Mouse (Mus musculus): ENCODE data around the gene Egfl7. TPM values are rescaled to one million over a fixed set of nuclear protein-coding genes. Genes with fewer than 3 reads are reported as not detected.

The Egfl7 gene
- total and polyA plus RNA-seq, 2 experiments from 2014 or later, result 52.8 to 63.9 TPM

DNA sequence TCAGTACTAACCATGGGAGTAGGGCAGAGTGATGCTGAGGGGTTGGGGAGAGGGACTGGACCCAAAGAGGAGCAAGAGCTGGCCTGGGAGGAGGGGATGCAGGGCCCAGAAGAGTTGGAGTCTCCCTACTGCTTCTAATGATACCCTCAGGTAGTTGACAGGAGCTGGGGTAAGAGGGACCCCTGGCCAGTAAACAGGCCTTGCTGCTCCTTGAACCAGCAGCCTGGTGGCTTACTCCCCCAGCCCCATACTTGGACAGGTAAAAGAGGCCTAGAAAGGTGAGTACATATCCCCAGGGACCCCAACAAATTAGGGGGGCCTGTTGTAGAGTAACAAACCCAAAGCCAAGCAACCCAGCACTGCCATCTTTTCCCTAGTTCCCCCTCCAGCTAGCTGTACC, 29.0 kb downstream of the Egfl7 start:
- Histone ChIP-seq H3K4me2 (ENCODE audit: low read depth) (no peak overlapping the region), H3K4me1 (ENCODE audit: insufficient read depth) (no peaks in the 10 kb centered on the region), H3K36me3 (ENCODE audit: insufficient read depth) (no peaks in the 10 kb centered on the region), H3K9me3 (ENCODE audit: low read length) (no peaks in the 10 kb centered on the region), H3K27me3 (ENCODE audit: insufficient read depth, low read length) (peaks cover 7% of the 10 kb centered on the region; the same call in 1 of the 2 replicates), H3K9ac (no peak overlapping the region), H3K4me3 (ENCODE audit: low read depth, low read length) (no peak overlapping the region), H3K27ac (ENCODE audit: low read depth, low read length) (no peak overlapping the region)
- no peak for DNase-seq
- no peak for TF ChIP-seq CTCF (IDR thresholded peaks at IDR 0.05; ENCODE audit: low read depth)
- no peak for ATAC-seq

DNA sequence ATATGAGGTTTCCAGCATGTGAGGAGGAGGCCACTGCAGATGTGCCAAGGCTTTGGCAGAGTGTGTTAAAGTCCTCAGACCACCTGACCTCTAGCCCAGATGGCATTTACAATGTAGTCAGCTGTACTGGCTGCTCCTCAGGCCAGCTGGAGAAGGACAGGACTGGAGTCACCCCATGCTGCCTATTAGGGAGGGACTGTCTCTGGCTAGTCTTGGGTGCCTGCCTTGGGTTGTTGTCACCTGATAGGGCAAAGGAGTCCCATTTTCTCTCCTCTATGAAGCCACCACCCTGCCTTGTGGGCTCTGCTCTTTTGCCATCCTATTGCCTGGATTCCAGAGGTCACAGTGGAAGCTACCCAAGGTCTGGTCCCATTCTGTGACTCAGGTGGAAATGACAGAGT, 29.4 kb downstream of the Egfl7 start:
- no peak for DNase-seq
- H3K9me3 ChIP-seq (ENCODE audit: low read length), result no peaks in the 10 kb centered on the region
- H3K27me3 ChIP-seq (ENCODE audit: insufficient read depth, low read length), result peaks cover 7% of the 10 kb centered on the region; the same call in 1 of the 2 replicates
- no peak for ATAC-seq
- H3K4me1 ChIP-seq (ENCODE audit: insufficient read depth), result no peaks in the 10 kb centered on the region
- H3K9ac ChIP-seq, result no peak overlapping the region
- no peak for TF ChIP-seq CTCF (IDR thresholded peaks at IDR 0.05; ENCODE audit: low read depth)
- no peak overlapping the region for H3K4me2 ChIP-seq (ENCODE audit: low read depth)
- no peaks in the 10 kb centered on the region for H3K36me3 ChIP-seq (ENCODE audit: insufficient read depth)
- no peak overlapping the region for H3K27ac ChIP-seq (ENCODE audit: low read depth, low read length)
- no peak overlapping the region for H3K4me3 ChIP-seq (ENCODE audit: low read depth, low read length)

DNA sequence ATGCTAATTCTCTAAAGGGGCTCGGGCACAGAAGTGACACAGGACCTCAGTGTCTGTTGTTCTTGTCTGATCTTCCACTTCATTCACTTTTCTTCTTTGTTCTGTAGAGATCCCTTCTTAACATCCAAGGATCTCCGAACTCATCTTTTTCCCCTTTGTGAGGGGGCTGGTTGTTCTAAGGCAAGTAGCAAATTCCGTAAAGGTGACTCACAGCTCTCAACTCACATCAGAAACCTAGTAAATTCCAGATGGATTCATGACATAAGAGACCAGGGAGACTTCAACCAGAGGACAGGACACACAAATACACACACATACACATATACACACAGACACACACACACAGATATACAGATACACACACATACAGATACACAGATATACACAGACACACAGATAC, 30.7 kb downstream of the Egfl7 start:
- Histone ChIP-seq H3K4me2 (ENCODE audit: low read depth) (no peak overlapping the region), H3K27me3 (ENCODE audit: insufficient read depth, low read length) (no peaks in the 10 kb centered on the region), H3K9me3 (ENCODE audit: low read length) (no peaks in the 10 kb centered on the region), H3K4me3 (ENCODE audit: low read depth, low read length) (no peak overlapping the region), H3K36me3 (ENCODE audit: insufficient read depth) (no peaks in the 10 kb centered on the region), H3K27ac (ENCODE audit: low read depth, low read length) (no peak overlapping the region), H3K4me1 (ENCODE audit: insufficient read depth) (no peaks in the 10 kb centered on the region), H3K9ac (no peak overlapping the region)
- no peak for DNase-seq
- ATAC-seq, result no peak
- TF ChIP-seq CTCF (IDR thresholded peaks at IDR 0.05; ENCODE audit: low read depth), result no peak
- 79% methylated on average over 3 of the region's 3 CpGs for WGBS

DNA sequence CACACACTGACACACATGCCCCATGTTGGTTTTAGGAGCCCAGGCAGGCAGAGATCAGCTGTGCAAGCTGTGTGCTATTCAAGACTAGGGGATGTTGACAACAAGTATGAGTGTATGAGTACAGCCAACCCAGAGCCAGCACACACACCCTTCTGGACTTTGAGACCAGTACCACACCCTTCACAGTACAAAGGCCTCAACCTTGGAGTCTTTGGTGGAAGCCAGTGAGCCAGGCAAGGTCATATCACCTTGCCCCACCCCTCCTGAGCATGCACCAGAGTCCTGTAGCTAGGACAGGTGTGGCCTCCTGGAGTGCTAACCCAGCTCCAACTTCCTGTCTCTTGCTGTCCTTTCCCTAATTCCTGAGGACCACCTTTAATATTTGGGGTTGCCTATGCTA, 31.2 kb downstream of the Egfl7 start:
- no peaks in the 10 kb centered on the region for H3K9me3 ChIP-seq (ENCODE audit: low read length)
- H3K27me3 ChIP-seq (ENCODE audit: insufficient read depth, low read length), result no peaks in the 10 kb centered on the region
- H3K4me2 ChIP-seq (ENCODE audit: low read depth), result no peak overlapping the region
- no peak overlapping the region for H3K4me3 ChIP-seq (ENCODE audit: low read depth, low read length)
- TF ChIP-seq CTCF (IDR thresholded peaks at IDR 0.05; ENCODE audit: low read depth), result no peak
- DNase-seq (no peak), ATAC-seq (no peak)
- no peak overlapping the region for H3K27ac ChIP-seq (ENCODE audit: low read depth, low read length)
- H3K4me1 ChIP-seq (ENCODE audit: insufficient read depth), result no peaks in the 10 kb centered on the region
- H3K9ac ChIP-seq, result no peak overlapping the region
- H3K36me3 ChIP-seq (ENCODE audit: insufficient read depth), result no peaks in the 10 kb centered on the region

DNA sequence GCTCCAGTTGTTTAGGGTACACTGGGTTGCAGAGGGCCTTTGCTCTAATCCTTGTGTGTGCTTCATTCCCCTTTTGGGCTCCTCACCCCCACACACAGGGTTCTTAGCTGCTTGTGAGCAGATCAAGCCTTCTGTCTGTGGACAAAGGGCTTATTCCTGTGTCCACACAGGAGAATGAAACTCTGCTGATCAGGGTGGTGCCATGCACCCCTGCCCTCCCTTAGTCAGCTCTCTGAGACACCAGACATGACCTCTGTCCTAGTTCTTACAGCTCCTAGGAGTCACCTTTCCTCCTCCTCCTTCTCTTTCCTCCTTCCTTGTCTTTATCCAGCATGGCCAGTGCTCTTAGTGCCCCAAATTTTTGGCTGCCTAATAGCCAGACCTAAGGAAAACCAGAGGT, 32.1 kb downstream of the Egfl7 start:
- H3K36me3 ChIP-seq (ENCODE audit: insufficient read depth), result no peaks in the 10 kb centered on the region
- H3K27me3 ChIP-seq (ENCODE audit: insufficient read depth, low read length), result no peaks in the 10 kb centered on the region
- no peaks in the 10 kb centered on the region for H3K9me3 ChIP-seq (ENCODE audit: low read length)
- ATAC-seq (no peak), DNase-seq (no peak)
- TF ChIP-seq CTCF (IDR thresholded peaks at IDR 0.05; ENCODE audit: low read depth), result no peak
- H3K27ac ChIP-seq (ENCODE audit: low read depth, low read length), result no peak overlapping the region
- no peak overlapping the region for H3K4me2 ChIP-seq (ENCODE audit: low read depth)
- H3K9ac ChIP-seq, result no peak overlapping the region
- H3K4me3 ChIP-seq (ENCODE audit: low read depth, low read length), result no peak overlapping the region
- no peaks in the 10 kb centered on the region for H3K4me1 ChIP-seq (ENCODE audit: insufficient read depth)

DNA sequence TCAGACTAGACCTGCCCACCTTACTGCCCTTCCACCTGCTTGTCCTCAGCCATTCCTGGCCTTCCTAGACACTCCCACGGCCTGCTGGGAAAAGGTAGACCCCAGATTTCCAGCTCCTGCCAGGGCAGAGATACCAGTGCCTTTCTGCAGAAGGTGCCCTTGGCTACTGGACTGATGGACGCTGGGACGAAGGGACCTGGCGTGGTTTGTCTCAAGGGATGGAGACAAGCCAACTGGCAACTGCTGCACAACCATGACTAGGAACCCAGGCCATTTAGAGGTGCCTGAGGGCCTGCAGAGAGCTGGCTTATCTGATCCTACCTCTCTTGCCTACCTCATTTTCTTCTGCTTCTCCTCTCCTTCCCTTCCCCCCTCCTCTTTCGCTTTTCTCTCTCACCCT, 35.1 kb downstream of the Egfl7 start:
- ATAC-seq (no peak), DNase-seq (no peak)
- Histone ChIP-seq H3K36me3 (ENCODE audit: insufficient read depth) (no peaks in the 10 kb centered on the region), H3K4me3 (ENCODE audit: low read depth, low read length) (no peak overlapping the region), H3K27ac (ENCODE audit: low read depth, low read length) (no peak overlapping the region), H3K9ac (no peak overlapping the region), H3K27me3 (ENCODE audit: insufficient read depth, low read length) (no peaks in the 10 kb centered on the region), H3K4me1 (ENCODE audit: insufficient read depth) (no peaks in the 10 kb centered on the region), H3K9me3 (ENCODE audit: low read length) (no peaks in the 10 kb centered on the region), H3K4me2 (ENCODE audit: low read depth) (no peak overlapping the region)
- no peak for TF ChIP-seq CTCF (IDR thresholded peaks at IDR 0.05; ENCODE audit: low read depth)
- 77% methylated on average over 5 of the region's 5 CpGs for WGBS

DNA sequence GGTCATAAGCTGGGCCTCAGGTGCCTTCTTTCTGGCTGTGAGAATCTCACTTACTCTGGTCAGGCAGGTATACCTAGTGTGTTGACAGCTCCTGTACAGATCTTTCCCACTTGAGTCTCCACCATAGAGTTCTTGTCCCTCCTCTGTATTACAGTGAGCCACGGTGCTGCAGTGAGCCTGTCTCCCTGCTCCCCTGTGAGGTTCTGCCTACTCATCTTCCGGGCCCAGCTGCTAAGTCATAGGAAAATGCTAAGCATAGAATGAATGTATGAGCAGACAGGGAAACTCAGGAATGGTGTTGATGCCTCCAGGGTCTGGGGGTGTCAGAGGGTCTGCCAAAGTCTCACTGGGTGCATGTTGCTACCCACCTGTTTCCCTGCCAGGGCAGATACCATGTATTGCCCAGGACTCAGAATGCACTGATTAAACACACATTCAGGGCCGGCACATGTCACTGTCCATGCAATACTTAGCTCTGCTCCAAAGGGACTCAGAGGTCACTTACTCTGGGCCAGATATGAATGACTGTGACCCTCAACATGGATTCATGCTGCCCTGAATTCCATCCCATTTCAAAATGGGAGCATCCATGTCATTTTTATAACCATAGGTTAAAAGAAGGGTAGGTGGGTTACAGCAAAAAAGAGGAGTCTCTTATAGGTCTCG, 35.8 kb downstream of the Egfl7 start:
- Histone ChIP-seq H3K4me2 (ENCODE audit: low read depth) (no peak overlapping the region), H3K4me3 (ENCODE audit: low read depth, low read length) (no peak overlapping the region), H3K27me3 (ENCODE audit: insufficient read depth, low read length) (no peaks in the 10 kb centered on the region), H3K9me3 (ENCODE audit: low read length) (no peaks in the 10 kb centered on the region), H3K9ac (no peak overlapping the region), H3K27ac (ENCODE audit: low read depth, low read length) (no peak overlapping the region), H3K4me1 (ENCODE audit: insufficient read depth) (no peaks in the 10 kb centered on the region), H3K36me3 (ENCODE audit: insufficient read depth) (no peaks in the 10 kb centered on the region)
- DNase-seq, result no peak
- 87% methylated on average over 4 of the region's 4 CpGs for WGBS
- no peak for TF ChIP-seq CTCF (IDR thresholded peaks at IDR 0.05; ENCODE audit: low read depth)
- ATAC-seq, result no peak

DNA sequence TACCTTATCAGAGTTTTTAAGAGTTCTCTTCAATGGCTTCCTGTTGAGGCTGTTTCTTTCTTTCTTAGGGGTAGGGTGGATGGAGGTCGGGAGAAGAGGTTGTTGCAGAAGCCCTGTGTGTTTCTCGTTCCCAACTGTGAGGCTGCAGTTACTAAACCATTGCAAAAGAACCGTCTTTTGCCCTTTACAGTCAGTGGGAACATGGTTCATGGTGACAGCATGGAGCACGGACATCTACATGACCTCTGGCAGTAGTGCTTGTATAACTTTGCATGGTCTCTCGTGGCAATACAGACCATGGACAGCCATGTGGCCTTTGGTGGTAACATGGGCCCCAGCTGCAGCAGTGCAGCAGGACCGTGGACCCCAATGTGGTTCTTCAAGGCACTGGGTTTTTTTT, 37.5 kb downstream of the Egfl7 start:
- Histone ChIP-seq H3K4me2 (ENCODE audit: low read depth) (no peak overlapping the region), H3K4me1 (ENCODE audit: insufficient read depth) (no peaks in the 10 kb centered on the region), H3K27ac (ENCODE audit: low read depth, low read length) (no peak overlapping the region), H3K27me3 (ENCODE audit: insufficient read depth, low read length) (no peaks in the 10 kb centered on the region), H3K36me3 (ENCODE audit: insufficient read depth) (no peaks in the 10 kb centered on the region), H3K4me3 (ENCODE audit: low read depth, low read length) (no peak overlapping the region), H3K9me3 (ENCODE audit: low read length) (no peaks in the 10 kb centered on the region), H3K9ac (no peak overlapping the region)
- TF ChIP-seq CTCF (IDR thresholded peaks at IDR 0.05; ENCODE audit: low read depth), result no peak
- no peak for ATAC-seq
- no peak for DNase-seq
- 80% methylated on average over 6 of the region's 6 CpGs for WGBS
